Mouse (Mus musculus): Measurements from ENCODE around the gene Pigv. TPM values are rescaled to one million over a fixed set of nuclear protein-coding genes. Genes with fewer than 3 reads are reported as not detected.

Gene Pigv
- total and polyA plus RNA-seq, 3 experiments, result 2.9 to 5.0 (median 3.7) TPM

GRCm38 (mm10) chr4:133690252-133690651, 17.8 kb upstream of the Pigv start:
- no peak overlapping the region for H3K27ac ChIP-seq (ENCODE audit: insufficient read depth, low read depth)

GRCm38 (mm10) chr4:133688417-133689067, 16.1 kb upstream of the Pigv start:
- Histone ChIP-seq H3K4me1 (ENCODE audit: control insufficient read depth in 1 of 2, insufficient read depth in 2 of 2) (peaks cover 11 to 21% of the 10 kb centered on the region in 2 experiments), H3K4me2 (ENCODE audit: insufficient read depth, low read depth, poor library complexity, severe bottlenecking) (no peak overlapping the region), H3K9me3 (replicated peaks; ENCODE audit: low read length) (no peaks in the 10 kb centered on the region), H3K36me3 (replicated peaks in 1 of 2; ENCODE audit: control insufficient read depth in 1 of 2, insufficient read depth in 1 of 2, low read length in 1 of 2) (peaks cover 94 to 99% of the 10 kb centered on the region in 2 experiments), H3K79me2 (replicated peaks; ENCODE audit: control insufficient read depth, extremely low read depth, insufficient read depth, poor library complexity, severe bottlenecking) (peaks cover 13% of the 10 kb centered on the region), H3K27ac (ENCODE audit: insufficient read depth, low read depth) (peak overlapping the region; percentile 53), H3K9ac (ENCODE audit: insufficient read depth, low read depth) (no peak overlapping the region), H3K4me3 (replicated peaks in 1 of 3; ENCODE audit: low read depth in 2 of 3, low read length in 2 of 3, poor library complexity in 1 of 3) (no peak overlapping the region), H3K27me3 (replicated peaks) (no peaks in the 10 kb centered on the region)
- dilution Hi-C loops (cut with MboI; ENCODE audit: extremely low pct_ligation_motif_present, extremely low pct_unique_long_range_greater_than_20kb, low sequenced_read_pairs), result no loop called here
- in situ Hi-C loops (cut with MboI; ENCODE audit: low pct_ligation_motif_present, low pct_unique_long_range_greater_than_20kb, low sequenced_read_pairs), result no loop called here
- DNase-seq (ENCODE audit: extremely low read depth), result peak; percentile 57
- no peak for TF ChIP-seq RAD21 (IDR thresholded peaks at IDR 0.05; ENCODE audit: low read depth, low read length)
- no peak for TF ChIP-seq MXI1 (IDR thresholded peaks at IDR 0.05; ENCODE audit: low read depth, low read length)
- TF ChIP-seq ZC3H11A (IDR thresholded peaks at IDR 0.05; ENCODE audit: low read depth, low read length), result no peak
- no peak for TF ChIP-seq MYC (IDR thresholded peaks at IDR 0.05; ENCODE audit: low read depth, low read length)
- no peak for TF ChIP-seq MAX (IDR thresholded peaks at IDR 0.05; ENCODE audit: low read length)
- TF ChIP-seq USF2 (conservative IDR thresholded peaks at IDR 0.05; ENCODE audit: low read depth, low read length), result no peak
- TF ChIP-seq RCOR1 (conservative IDR thresholded peaks at IDR 0.05; ENCODE audit: low read depth, low read length), result no peak
- TF ChIP-seq ZNF384 (IDR thresholded peaks at IDR 0.05; ENCODE audit: low read depth, low read length), result no peak
- TF ChIP-seq E2F4 (IDR thresholded peaks at IDR 0.05; ENCODE audit: insufficient replicate concordance, low read depth, low read length), result no peak
- no peak for TF ChIP-seq JUND (conservative IDR thresholded peaks at IDR 0.05; ENCODE audit: low read depth, low read length)
- no peak for TF ChIP-seq UBTF (IDR thresholded peaks at IDR 0.05; ENCODE audit: low read depth, low read length)
- TF ChIP-seq SMC3 (IDR thresholded peaks at IDR 0.05; ENCODE audit: low read depth, low read length), result no peak

More at GRCm38 (mm10) chr4:133690252-133690651, 17.8 kb upstream of the Pigv start:
- peaks cover 13% of the 10 kb centered on the region for H3K79me2 ChIP-seq (replicated peaks; ENCODE audit: control insufficient read depth, extremely low read depth, insufficient read depth, poor library complexity, severe bottlenecking)
- no peak overlapping the region for H3K4me3 ChIP-seq (replicated peaks in 1 of 3; ENCODE audit: low read depth in 2 of 3, low read length in 2 of 3, poor library complexity in 1 of 3)
- DNase-seq (ENCODE audit: extremely low read depth), result no peak
- dilution Hi-C loops (cut with MboI; ENCODE audit: extremely low pct_ligation_motif_present, extremely low pct_unique_long_range_greater_than_20kb, low sequenced_read_pairs), result no loop called here
- in situ Hi-C loops (cut with MboI; ENCODE audit: low pct_ligation_motif_present, low pct_unique_long_range_greater_than_20kb, low sequenced_read_pairs), result no loop called here
- no peak for TF ChIP-seq ZC3H11A (IDR thresholded peaks at IDR 0.05; ENCODE audit: low read depth, low read length)
- no peak for TF ChIP-seq NELFE (IDR thresholded peaks at IDR 0.05; ENCODE audit: low read depth, low read length)
- no peak for TF ChIP-seq GABPA (IDR thresholded peaks at IDR 0.05; ENCODE audit: insufficient replicate concordance, low read depth, low read length)
- TF ChIP-seq POLR2A (IDR thresholded peaks at IDR 0.05; ENCODE audit: low read depth, low read length), result no peak
- TF ChIP-seq JUND (conservative IDR thresholded peaks at IDR 0.05; ENCODE audit: low read depth, low read length), result no peak
- TF ChIP-seq SIN3A (IDR thresholded peaks at IDR 0.05; ENCODE audit: low read length), result no peak
- no peak for TF ChIP-seq USF2 (conservative IDR thresholded peaks at IDR 0.05; ENCODE audit: low read depth, low read length)
- TF ChIP-seq RCOR1 (conservative IDR thresholded peaks at IDR 0.05; ENCODE audit: low read depth, low read length), result no peak
- TF ChIP-seq TBP (conservative IDR thresholded peaks at IDR 0.05; ENCODE audit: low read depth, low read length), result no peak
- TF ChIP-seq ZNF384 (IDR thresholded peaks at IDR 0.05; ENCODE audit: low read depth, low read length), result no peak
- TF ChIP-seq JUN (IDR thresholded peaks at IDR 0.05; ENCODE audit: insufficient read depth, low read depth, low read length), result no peak
- no peak for TF ChIP-seq MAX (IDR thresholded peaks at IDR 0.05; ENCODE audit: low read length)
- no peak for TF ChIP-seq UBTF (IDR thresholded peaks at IDR 0.05; ENCODE audit: low read depth, low read length)
- TF ChIP-seq ZMIZ1 (IDR thresholded peaks at IDR 0.05; ENCODE audit: low read depth, low read length), result no peak
- no peak for TF ChIP-seq MXI1 (IDR thresholded peaks at IDR 0.05; ENCODE audit: low read depth, low read length)
- TF ChIP-seq MYC (IDR thresholded peaks at IDR 0.05; ENCODE audit: low read depth, low read length), result no peak
- no peak for TF ChIP-seq POLR2AphosphoS2 (IDR thresholded peaks at IDR 0.05; ENCODE audit: low read depth, low read length)
- no peak for TF ChIP-seq IRF4 (IDR thresholded peaks at IDR 0.05; ENCODE audit: low read depth, low read length)
- TF ChIP-seq SMC3 (IDR thresholded peaks at IDR 0.05; ENCODE audit: low read depth, low read length), result no peak
- no peak for TF ChIP-seq NRF1 (IDR thresholded peaks at IDR 0.05; ENCODE audit: low read depth, low read length)
- H3K27me3 ChIP-seq (replicated peaks), result no peaks in the 10 kb centered on the region
- H3K9ac ChIP-seq (ENCODE audit: insufficient read depth, low read depth), result no peak overlapping the region
- no peaks in the 10 kb centered on the region for H3K9me3 ChIP-seq (replicated peaks; ENCODE audit: low read length)
- H3K36me3 ChIP-seq (replicated peaks in 1 of 2; ENCODE audit: control insufficient read depth in 1 of 2, insufficient read depth in 1 of 2, low read length in 1 of 2), result peaks cover 93 to 99% of the 10 kb centered on the region in 2 experiments
- peaks cover 11 to 21% of the 10 kb centered on the region in 2 experiments for H3K4me1 ChIP-seq (ENCODE audit: control insufficient read depth in 1 of 2, insufficient read depth in 2 of 2)
- no peak overlapping the region for H3K4me2 ChIP-seq (ENCODE audit: insufficient read depth, low read depth, poor library complexity, severe bottlenecking)

All from CH12.LX (cell line).